Mouse (Mus musculus) MEL (cell line): ENCODE measurements around the gene Stap1. TPM values are rescaled to one million over a fixed set of nuclear protein-coding genes. Genes with fewer than 3 reads are reported as not detected.

Experiments used
- DNase-seq: peaks from one replicate; pipeline ENCODE4 v3.0.0; 2011; ENCODE audit warnings: low read depth, low spot score
- H3K27ac ChIP-seq: 2 replicates; pipeline ENCODE4 v1.5.1; 2012; ENCODE audit warnings: low read depth, mild to moderate bottlenecking, control low read depth, low read length, moderate library complexity; ENCODE audit not compliant: control insufficient read depth
- H3K27me3 ChIP-seq, 2 experiments: fragments of 150-350 bp in 1 of 2; sonication (generic) in 1 of 2; 2 replicates each; pipeline ENCODE4 v1.6.1; 2012; ENCODE audit warnings: low read length in 2 of 2, mild to moderate bottlenecking in 2 of 2, improper control_type of control experiment in 1 of 2, moderate library complexity in 1 of 2; ENCODE audit not compliant: insufficient read depth in 2 of 2, control insufficient read depth in 1 of 2
- H3K36me3 ChIP-seq, 2 experiments: 2 replicates each; pipeline ENCODE4 v1.6.1; 2012 to 2014; ENCODE audit warnings: low read length in 2 of 2, improper control_type of control experiment in 1 of 2, inconsistent platforms in 1 of 2, mild to moderate bottlenecking in 1 of 2; ENCODE audit not compliant: insufficient read depth in 2 of 2, control insufficient read depth in 1 of 2
- H3K4me1 ChIP-seq, 2 experiments: fragments of 150-350 bp in 1 of 2; sonication (generic) in 1 of 2; 2 replicates each; pipeline ENCODE4 v1.6.1; 2012; ENCODE audit warnings: low read length in 2 of 2, improper control_type of control experiment in 1 of 2, mild to moderate bottlenecking in 1 of 2; ENCODE audit not compliant: insufficient read depth in 2 of 2, control insufficient read depth in 1 of 2
- H3K4me3 ChIP-seq, 2 experiments: fragments of 150-350 bp in 1 of 2; sonication (generic) in 1 of 2; 2 replicates each; pipeline ENCODE4 v1.5.1; 2012; ENCODE audit warnings: low read depth in 2 of 2, low read length in 2 of 2, mild to moderate bottlenecking in 2 of 2, moderate library complexity in 2 of 2, control low read depth in 1 of 2, improper control_type of control experiment in 1 of 2; ENCODE audit not compliant: control insufficient read depth in 1 of 2, insufficient read depth in 1 of 2
- H3K79me2 ChIP-seq: 2 replicates; pipeline ENCODE4 v1.6.1; 2012; ENCODE audit warnings: mild to moderate bottlenecking, low read length, moderate library complexity; ENCODE audit not compliant: control insufficient read depth, poor library complexity, insufficient read depth
- H3K9ac ChIP-seq: 2 replicates; pipeline ENCODE4 v1.6.1; 2012; ENCODE audit warnings: low read depth, mild to moderate bottlenecking, control low read depth, low read length, moderate library complexity; ENCODE audit not compliant: control insufficient read depth, poor library complexity, severe bottlenecking
- H3K9me3 ChIP-seq: fragments of 150-350 bp; sonication (generic); replicated peaks from 2 replicates; pipeline ENCODE4 v1.6.1; 2012; ENCODE audit warnings: mild to moderate bottlenecking, low read length, improper control_type of control experiment, moderate library complexity; ENCODE audit not compliant: insufficient read depth
- CTCF ChIP-seq, 3 experiments: IDR thresholded peaks in 2 of 3; conservative IDR thresholded peaks in 1 of 3; 2 replicates each; pipeline ENCODE4 v1.5.1; 2011 to 2012; ENCODE audit warnings: low read length in 3 of 3, low read depth in 2 of 3, mild to moderate bottlenecking in 2 of 3, improper control_type of control experiment in 1 of 3, inconsistent platforms in 1 of 3, mixed read lengths in 1 of 3, moderate library complexity in 1 of 3; ENCODE audit not compliant: control insufficient read depth in 1 of 3, insufficient read depth in 1 of 3, poor library complexity in 1 of 3, severe bottlenecking in 1 of 3
- ELF1 ChIP-seq: IDR thresholded peaks from 2 replicates; pipeline ENCODE4 v1.6.1; 2014; ENCODE audit warnings: low read depth, mild to moderate bottlenecking, inconsistent platforms, low read length, improper control_type of control experiment, moderate library complexity
- EP300 ChIP-seq, 2 experiments: IDR thresholded peaks; 2 replicates each; pipeline ENCODE4 v1.6.1; 2011; ENCODE audit warnings: improper control_type of control experiment in 2 of 2, low read length in 2 of 2, low read depth in 1 of 2, mild to moderate bottlenecking in 1 of 2
- ETS1 ChIP-seq: IDR thresholded peaks from 2 replicates; pipeline ENCODE4 v1.6.1; 2012; ENCODE audit warnings: low read depth, mild to moderate bottlenecking, inconsistent platforms, low read length, improper control_type of control experiment, moderate library complexity
- GABPA ChIP-seq: IDR thresholded peaks from 2 replicates; pipeline ENCODE4 v1.6.1; 2012; ENCODE audit warnings: low read depth, mild to moderate bottlenecking, inconsistent platforms, low read length, improper control_type of control experiment, moderate library complexity
- GATA1 ChIP-seq: IDR thresholded peaks from 2 replicates; pipeline ENCODE4 v1.6.1; 2011; ENCODE audit warnings: low read depth, low read length, improper control_type of control experiment
- HCFC1 ChIP-seq: IDR thresholded peaks from 2 replicates; pipeline ENCODE4 v1.6.1; 2012; ENCODE audit warnings: low read depth, mild to moderate bottlenecking, inconsistent platforms, low read length, improper control_type of control experiment, moderate library complexity
- MAFK ChIP-seq: IDR thresholded peaks from 2 replicates; pipeline ENCODE4 v1.6.1; 2011; ENCODE audit warnings: low read depth, mild to moderate bottlenecking, low read length, improper control_type of control experiment, borderline replicate concordance
- MAX ChIP-seq: IDR thresholded peaks from 2 replicates; pipeline ENCODE4 v1.6.1; 2011; ENCODE audit warnings: low read length, improper control_type of control experiment
- MAZ ChIP-seq: IDR thresholded peaks from 2 replicates; pipeline ENCODE4 v1.6.1; 2012; ENCODE audit warnings: low read depth, mild to moderate bottlenecking, inconsistent platforms, low read length, improper control_type of control experiment
- MXI1 ChIP-seq: IDR thresholded peaks from 2 replicates; pipeline ENCODE4 v1.6.1; 2011; ENCODE audit warnings: mild to moderate bottlenecking, low read depth, low read length, improper control_type of control experiment
- MYC ChIP-seq: IDR thresholded peaks from 2 replicates; pipeline ENCODE4 v1.6.1; 2011; ENCODE audit warnings: low read depth, mild to moderate bottlenecking, low read length, improper control_type of control experiment, moderate library complexity
- NELFE ChIP-seq: IDR thresholded peaks from 2 replicates; pipeline ENCODE4 v1.6.1; 2011; ENCODE audit warnings: low read depth, low read length, improper control_type of control experiment
- NRF1 ChIP-seq: IDR thresholded peaks from 2 replicates; pipeline ENCODE4 v1.6.1; 2014; ENCODE audit warnings: low read depth, mild to moderate bottlenecking, inconsistent platforms, low read length, improper control_type of control experiment, moderate library complexity; ENCODE audit not compliant: poor library complexity, insufficient read depth, severe bottlenecking
- POLR2A ChIP-seq, 2 experiments: IDR thresholded peaks; 2 replicates each; pipeline ENCODE4 v1.6.1; 2011 to 2012; ENCODE audit warnings: low read length in 2 of 2, mild to moderate bottlenecking in 2 of 2, control low read depth in 1 of 2, improper control_type of control experiment in 1 of 2, low read depth in 1 of 2, moderate library complexity in 1 of 2; ENCODE audit not compliant: control insufficient read depth in 1 of 2, insufficient read depth in 1 of 2, poor library complexity in 1 of 2
- POLR2AphosphoS2 ChIP-seq: IDR thresholded peaks from 2 replicates; pipeline ENCODE4 v1.6.1; 2011; ENCODE audit warnings: low read length, improper control_type of control experiment
- POLR2AphosphoS5 ChIP-seq: IDR thresholded peaks from 2 replicates; pipeline ENCODE4 v1.6.1; 2012; ENCODE audit warnings: low read depth, borderline replicate concordance, mild to moderate bottlenecking, inconsistent platforms, low read length, moderate library complexity, mixed read lengths
- RAD21 ChIP-seq: IDR thresholded peaks from 2 replicates; pipeline ENCODE4 v1.6.1; 2011; ENCODE audit warnings: mild to moderate bottlenecking, low read depth, low read length, improper control_type of control experiment
- SIN3A ChIP-seq: IDR thresholded peaks from 2 replicates; pipeline ENCODE4 v1.6.1; 2012; ENCODE audit warnings: low read length, improper control_type of control experiment, inconsistent platforms
- SMC3 ChIP-seq: IDR thresholded peaks from 2 replicates; pipeline ENCODE4 v1.6.1; 2011; ENCODE audit warnings: low read depth, low read length, improper control_type of control experiment
- TBP ChIP-seq: IDR thresholded peaks from 2 replicates; pipeline ENCODE4 v1.8.0; 2011; ENCODE audit warnings: low read depth, low read length, improper control_type of control experiment
- UBTF ChIP-seq: IDR thresholded peaks from 2 replicates; pipeline ENCODE4 v1.6.1; 2012; ENCODE audit warnings: low read depth, mild to moderate bottlenecking, inconsistent platforms, low read length, improper control_type of control experiment, moderate library complexity, borderline replicate concordance; ENCODE audit not compliant: insufficient read depth
- USF1 ChIP-seq: IDR thresholded peaks from 2 replicates; pipeline ENCODE4 v1.6.1; 2014; ENCODE audit warnings: low read depth, mild to moderate bottlenecking, inconsistent platforms, low read length, improper control_type of control experiment, moderate library complexity
- ZC3H11A ChIP-seq: IDR thresholded peaks from 2 replicates; pipeline ENCODE4 v1.6.1; 2012; ENCODE audit warnings: low read depth, mild to moderate bottlenecking, inconsistent platforms, low read length, improper control_type of control experiment
- ZMIZ1 ChIP-seq: IDR thresholded peaks from 2 replicates; pipeline ENCODE4 v1.6.1; 2012; ENCODE audit warnings: low read depth, mild to moderate bottlenecking, inconsistent platforms, low read length, improper control_type of control experiment, moderate library complexity
- ZNF384 ChIP-seq: IDR thresholded peaks from 2 replicates; pipeline ENCODE4 v1.6.1; 2012; ENCODE audit warnings: low read depth, mild to moderate bottlenecking, inconsistent platforms, low read length, improper control_type of control experiment
- polyA plus RNA-seq, 2 experiments: library from polyadenylated mRNA; stranded (reverse) in 1 of 2; unstranded in 1 of 2; fragments of >175 nt in 1 of 2; fragments of >200 nt in 1 of 2; gene quantifications; 2 replicates each; pipeline versions ENCODE4 v1.2.1 to v1.2.4; 2012; ENCODE audit warnings: low replicate concordance in 2 of 2, low read depth in 1 of 2; ENCODE audit not compliant: insufficient read length in 2 of 2, insufficient read depth in 1 of 2, missing spikeins in 1 of 2
- total RNA-seq: library from RNA; depleted of rRNA; stranded (reverse); fragments of 300-350 nt; gene quantifications from 2 replicates; pipeline ENCODE4 v1.2.3, GENCODE M21; 2012

Gene Stap1
- total and polyA plus RNA-seq, 3 experiments: 0.03 TPM; not detected in 2

DNA sequence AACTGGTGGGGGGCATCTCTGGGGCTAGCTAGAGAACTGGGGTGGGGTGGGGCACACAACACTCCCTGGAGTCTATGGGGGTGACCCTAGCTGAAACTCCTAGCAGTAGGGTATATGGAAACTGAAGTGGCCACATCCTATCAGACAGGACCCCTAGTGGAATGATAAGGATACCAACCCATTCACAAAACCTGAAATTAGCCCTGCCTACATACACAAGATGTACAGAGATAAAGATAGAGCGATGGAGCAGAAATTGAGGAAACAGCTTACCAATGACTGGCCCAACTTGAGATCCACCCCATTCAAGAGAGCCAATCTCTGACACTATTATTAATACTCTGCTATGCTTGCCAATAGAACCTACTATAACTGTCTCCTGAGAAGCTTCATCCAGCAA, 8.0 kb upstream of the Stap1 start:
- peak; percentile 59 for TF ChIP-seq SIN3A
- TF ChIP-seq POLR2AphosphoS5: no peak
- no peak for TF ChIP-seq SMC3
- TF ChIP-seq MYC: no peak
- no peak for TF ChIP-seq CTCF (IDR thresholded peaks at IDR 0.05 in 2 of 3, conservative IDR thresholded peaks at IDR 0.05 in 1 of 3; ENCODE audit: control insufficient read depth in 1 of 3, insufficient read depth in 1 of 3, low read depth in 2 of 3, low read length in 3 of 3, poor library complexity in 1 of 3, severe bottlenecking in 1 of 3)
- TF ChIP-seq GABPA: no peak
- no peak for TF ChIP-seq MAFK
- peak; percentile 74 for TF ChIP-seq GATA1
- TF ChIP-seq EP300 (IDR thresholded peaks at IDR 0.05; ENCODE audit: low read depth in 1 of 2, low read length in 2 of 2): no peak
- TF ChIP-seq ZMIZ1: no peak
- TF ChIP-seq NRF1: no peak
- TF ChIP-seq HCFC1: 0 out of 2 replicates have a peak, but pooled peaks have one; percentile 18
- no peak for TF ChIP-seq RAD21
- TF ChIP-seq POLR2A (IDR thresholded peaks at IDR 0.05; ENCODE audit: control insufficient read depth in 1 of 2, insufficient read depth in 1 of 2, low read depth in 1 of 2, low read length in 2 of 2, poor library complexity in 1 of 2): no peak
- TF ChIP-seq ZNF384: no peak
- TF ChIP-seq ZC3H11A: no peak
- TF ChIP-seq USF1: no peak
- no peak for TF ChIP-seq ETS1
- TF ChIP-seq NELFE: no peak
- no peak for TF ChIP-seq MAX
- peak; percentile 69 for DNase-seq
- no peak overlapping the region for H3K4me3 ChIP-seq
- no peak overlapping the region for H3K27ac ChIP-seq
- no peak overlapping the region for H3K9ac ChIP-seq
- no peaks in the 10 kb centered on the region for H3K27me3 ChIP-seq
- H3K36me3 ChIP-seq: peaks cover 1 to 18% of the 10 kb centered on the region in 2 experiments
- H3K79me2 ChIP-seq: peaks cover 10% of the 10 kb centered on the region
- no peaks in the 10 kb centered on the region for H3K9me3 ChIP-seq
- peaks cover 5 to 6% of the 10 kb centered on the region in 2 experiments; a peak in 3 of 4 replicates for H3K4me1 ChIP-seq

DNA sequence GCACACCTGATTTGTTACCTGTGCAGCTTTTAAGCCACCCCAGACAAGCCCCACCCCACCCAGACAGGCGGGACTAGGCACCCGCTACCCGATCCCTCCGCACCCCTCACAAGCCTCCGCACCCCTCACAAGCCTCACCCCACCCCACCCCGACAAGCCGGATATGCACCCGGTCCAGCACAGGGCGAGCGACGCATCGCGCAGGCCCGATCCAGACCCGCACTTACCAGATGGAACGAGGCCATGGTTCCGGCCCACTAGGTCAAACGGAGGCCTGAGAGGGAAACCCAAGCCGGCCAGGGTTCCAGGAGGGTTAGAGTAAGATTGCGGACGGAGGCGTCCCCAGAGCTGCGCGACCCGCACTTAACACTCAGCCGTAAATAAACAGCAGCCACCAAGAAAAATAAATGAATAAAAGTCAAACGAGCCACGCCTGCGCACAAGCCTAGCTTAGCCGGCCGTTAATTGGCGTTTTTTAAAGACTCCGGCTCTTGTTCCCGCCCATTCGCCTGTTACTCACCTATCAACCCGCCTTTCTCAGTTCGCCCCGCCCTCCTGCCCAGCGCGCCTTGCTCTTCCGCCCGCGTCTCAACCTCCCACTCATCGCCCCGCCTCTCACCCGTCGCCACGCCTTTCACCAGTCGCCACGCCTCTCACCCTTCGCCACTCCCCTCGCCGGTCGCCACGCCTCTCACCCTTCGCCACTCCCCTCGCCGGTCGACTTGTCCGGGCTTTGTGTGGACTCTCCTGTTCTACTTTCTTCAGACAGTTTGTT, 6.3 kb upstream of the Stap1 start, which contains the start of gene Cenpc1:
Gene Cenpc1, minus strand, starts transcription at position 483 of the 775 bp plus-strand sequence.
- H3K36me3 ChIP-seq: peaks cover 0 to 18% of the 10 kb centered on the region in 2 experiments; a peak in 2 of 4 replicates
- peak within 1 kb of the TSS; percentile 97 for H3K27ac ChIP-seq
- peak within 1 kb of the TSS; percentile 87 to 93 for H3K4me3 ChIP-seq
- DNase-seq: peak; percentile 99
- no peaks in the 10 kb centered on the region for H3K27me3 ChIP-seq
- H3K79me2 ChIP-seq: peaks cover 10% of the 10 kb centered on the region
- TF ChIP-seq GABPA: no peak
- TF ChIP-seq UBTF: no peak
- TF ChIP-seq ZMIZ1: peak; percentile 75; the same call in 1 of the 2 replicates
- no peak; the same call in none of the 2 replicates for TF ChIP-seq MXI1
- TF ChIP-seq ELF1: peak; percentile 54; the same call in 1 of the 2 replicates
- TF ChIP-seq POLR2A (IDR thresholded peaks at IDR 0.05; ENCODE audit: control insufficient read depth in 1 of 2, insufficient read depth in 1 of 2, low read depth in 1 of 2, low read length in 2 of 2, poor library complexity in 1 of 2): peak in 1 of 2 experiments; percentile 90; a peak in 2 of 4 replicates
- peak; percentile 23; the same call in 1 of the 2 replicates for TF ChIP-seq SIN3A
- TF ChIP-seq POLR2AphosphoS2: peak; percentile 61; the same call in 1 of the 2 replicates
- TF ChIP-seq TBP: peak; percentile 89
- peak; percentile 54 for TF ChIP-seq HCFC1
- peak; percentile 74 for TF ChIP-seq NRF1
- TF ChIP-seq NELFE: peak; percentile 79
- peak; percentile 11; the same call in 1 of the 2 replicates for TF ChIP-seq MAZ
- no peaks in the 10 kb centered on the region for H3K9me3 ChIP-seq
- H3K9ac ChIP-seq: peak within 1 kb of the TSS; percentile 96
- peaks cover 5 to 6% of the 10 kb centered on the region in 2 experiments; a peak in 3 of 4 replicates for H3K4me1 ChIP-seq
